Mouse (Mus musculus) kidney, adult 2 months (tissue): Measurements from ENCODE around the gene Prdx1.

ENCODE experiments used
- CTCF ChIP-seq: fragments of 200-500 bp; conservative IDR thresholded peaks from 2 replicates; pipeline ENCODE4 v1.5.1; 2011; ENCODE audit warnings: low read depth, mild to moderate bottlenecking, control low read depth, low read length, moderate library complexity, mixed read lengths; ENCODE audit not compliant: insufficient read depth, insufficient read length
- POLR2A ChIP-seq: fragments of 200-500 bp; IDR thresholded peaks from one replicate; pipeline ENCODE4 v1.6.1; 2011; ENCODE audit warnings: low read depth, low read length, control low read depth

DNA sequence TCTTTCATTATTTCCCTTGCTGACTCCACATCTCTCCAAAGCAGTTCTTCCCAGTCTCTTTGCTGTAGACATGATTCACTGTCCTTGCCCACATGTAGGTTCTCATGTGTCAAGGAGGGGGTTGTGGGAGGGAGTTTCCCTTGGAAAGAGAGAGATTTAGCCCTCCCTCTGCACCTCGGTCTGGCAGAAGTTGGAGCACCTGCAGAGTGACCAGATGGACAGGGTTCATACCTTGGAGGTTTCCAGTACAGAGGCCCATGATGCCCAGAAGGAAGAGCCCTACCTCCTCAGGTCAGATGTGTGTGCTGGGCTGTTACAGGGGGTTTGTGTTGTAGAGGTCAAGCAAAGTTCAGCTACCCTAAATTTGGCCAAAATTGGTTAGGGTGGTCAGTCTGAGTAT lies 27.2 kb downstream of the Prdx1 start:
- TF ChIP-seq POLR2A: no peak
- no peak for TF ChIP-seq CTCF
